Mouse (Mus musculus) small intestine, adult 2 months (tissue): ENCODE results near the gene Gm11042. TPM values are rescaled to one million over a fixed set of nuclear protein-coding genes. Genes with fewer than 3 reads are reported as not detected.

Experiments used
- H3K27ac ChIP-seq: fragments of 200-500 bp; 2 replicates; pipeline ENCODE4 v1.5.1; 2012; ENCODE audit warnings: low read depth, low read length, control low read depth, inconsistent platforms; ENCODE audit not compliant: insufficient read depth
- H3K27me3 ChIP-seq: fragments of 200-500 bp; 2 replicates; pipeline ENCODE4 v1.6.1; 2012; ENCODE audit warnings: mild to moderate bottlenecking, moderate library complexity, low read length, inconsistent platforms; ENCODE audit not compliant: control insufficient read depth, insufficient read depth
- H3K36me3 ChIP-seq: fragments of 200-500 bp; 2 replicates; pipeline ENCODE4 v1.6.1; 2012; ENCODE audit warnings: mild to moderate bottlenecking, low read length, control low read depth, inconsistent platforms; ENCODE audit not compliant: control insufficient read depth, insufficient read depth
- H3K4me1 ChIP-seq: fragments of 200-500 bp; 2 replicates; pipeline ENCODE4 v1.6.1; 2012; ENCODE audit warnings: low read length, inconsistent platforms, mixed read lengths; ENCODE audit not compliant: control insufficient read depth, insufficient read depth, insufficient read length
- H3K4me3 ChIP-seq: fragments of 200-500 bp; 2 replicates; pipeline ENCODE4 v1.5.1; 2012; ENCODE audit warnings: low read depth, mild to moderate bottlenecking, control low read depth, inconsistent platforms, low read length, moderate library complexity
- CTCF ChIP-seq: fragments of 200-500 bp; IDR thresholded peaks from 2 replicates; pipeline ENCODE4 v1.5.1; 2012; ENCODE audit warnings: low read depth, mild to moderate bottlenecking, control low read depth, inconsistent platforms, low read length, moderate library complexity, mixed read lengths; ENCODE audit not compliant: insufficient replicate concordance, insufficient read length; ENCODE audit errors: extremely low read depth
- POLR2A ChIP-seq: fragments of 200-500 bp; IDR thresholded peaks from 2 replicates; pipeline ENCODE4 v1.6.1; 2012; ENCODE audit warnings: low read depth, mild to moderate bottlenecking, control low read depth, inconsistent platforms, low read length, moderate library complexity
- WGBS: fragments of 180-500 bp; shearing (Covaris S2); methylation state at CpG from one replicate; pipeline ENCODE4 v1.1.7; 2018; 5-methylcytosine and 5-hydroxymethylcytosine counted together
- polyA plus RNA-seq: library from polyadenylated mRNA; depleted of rRNA; stranded (reverse); fragments of >200 nt; gene quantifications from 2 replicates; pipeline ENCODE4 v1.2.3, GENCODE M21; 2012

Gm11042 gene
- polyA plus RNA-seq, 1 experiment, result not detected

DNA sequence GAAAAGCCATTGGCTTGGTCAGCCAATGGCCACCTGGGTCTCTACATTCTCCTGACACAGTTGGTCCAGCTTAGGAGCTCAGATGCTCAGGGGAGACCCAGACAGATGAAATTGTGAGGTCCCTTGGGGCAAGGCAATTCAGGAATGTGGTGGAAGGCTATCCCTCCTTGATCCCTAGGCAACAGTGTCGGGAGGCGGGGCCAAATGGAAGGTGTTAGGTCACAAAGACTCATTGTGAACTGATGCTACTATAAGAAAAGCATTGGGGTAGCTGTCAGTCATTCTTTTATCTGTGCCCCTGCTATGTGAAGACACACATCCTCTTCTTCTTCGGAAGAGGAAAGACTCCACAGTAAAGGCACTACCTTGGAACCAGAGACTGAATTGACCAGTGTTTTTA, 3.6 kb downstream of the Gm11042 start:
- no peaks in the 10 kb centered on the region for H3K36me3 ChIP-seq
- H3K4me1 ChIP-seq, result no peaks in the 10 kb centered on the region
- H3K27me3 ChIP-seq, result no peaks in the 10 kb centered on the region
- no peak overlapping the region for H3K4me3 ChIP-seq
- no peak for TF ChIP-seq POLR2A
- TF ChIP-seq CTCF, result no peak
- WGBS, result 84% methylated on average over 3 of the region's 3 CpGs
- no peak overlapping the region for H3K27ac ChIP-seq

DNA sequence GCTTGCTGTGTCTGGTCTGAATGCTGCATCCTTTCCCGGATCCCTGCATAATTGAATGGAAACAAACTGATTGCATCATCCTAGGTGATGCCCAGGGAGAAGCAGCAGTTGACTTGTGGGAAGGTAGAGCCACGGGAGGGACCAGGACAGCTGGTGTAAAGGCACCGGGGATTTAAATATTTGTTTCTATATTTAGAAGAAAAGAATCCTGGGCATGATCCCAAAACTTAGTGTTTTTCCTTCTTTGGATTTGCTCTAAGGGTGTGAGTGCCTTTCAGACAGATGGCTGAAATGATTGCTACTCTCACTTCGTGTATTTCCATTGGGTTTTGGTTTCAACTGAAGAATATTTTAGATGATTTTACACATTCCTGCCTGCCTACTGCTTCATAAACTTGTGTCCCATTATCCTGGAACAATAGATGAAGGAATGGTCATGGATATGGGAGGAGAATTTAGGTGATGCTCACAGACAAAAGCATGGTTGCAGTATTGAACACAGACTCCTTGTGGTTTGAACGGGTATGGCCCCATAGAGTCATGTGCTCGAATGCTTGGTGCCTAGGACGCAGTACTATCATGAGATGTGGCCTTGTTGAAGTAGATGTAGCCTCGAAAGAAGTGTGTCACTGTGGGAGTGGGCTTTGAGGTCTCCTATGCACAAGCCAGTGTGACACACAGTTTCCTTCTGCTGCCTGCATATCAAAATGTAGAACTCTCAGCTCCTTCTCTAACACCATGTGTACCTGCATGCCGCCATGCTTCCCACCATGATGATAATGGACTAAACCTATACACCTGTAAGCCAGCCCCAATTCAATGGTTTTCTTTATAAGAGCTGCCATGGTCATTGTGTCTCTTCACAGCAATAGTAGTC, 12.5 kb downstream of the Gm11042 start:
- H3K27ac ChIP-seq, result no peak overlapping the region
- 69% methylated on average over 9 of the region's 9 CpGs for WGBS
- no peaks in the 10 kb centered on the region for H3K27me3 ChIP-seq
- no peaks in the 10 kb centered on the region for H3K4me1 ChIP-seq
- no peaks in the 10 kb centered on the region for H3K36me3 ChIP-seq
- H3K4me3 ChIP-seq, result no peak overlapping the region
- TF ChIP-seq CTCF (no peak), POLR2A (no peak)

- no peaks in the 10 kb centered on the region for H3K4me1 ChIP-seq
- 81% methylated on average over 6 of the region's 6 CpGs for WGBS
- H3K27me3 ChIP-seq, result no peaks in the 10 kb centered on the region
- TF ChIP-seq CTCF, result no peak
- TF ChIP-seq POLR2A, result no peak
- no peak overlapping the region for H3K4me3 ChIP-seq
- no peaks in the 10 kb centered on the region for H3K36me3 ChIP-seq
- H3K27ac ChIP-seq, result no peak overlapping the region
Observed at GRCm38 (mm10) chr12:74301559-74301958, 14.6 kb downstream of the Gm11042 start.

- Histone ChIP-seq H3K27ac (no peak overlapping the region), H3K27me3 (no peaks in the 10 kb centered on the region), H3K4me3 (no peak overlapping the region), H3K36me3 (no peaks in the 10 kb centered on the region), H3K4me1 (no peaks in the 10 kb centered on the region)
- 50% methylated on average over 5 of the region's 5 CpGs for WGBS
- no peak for TF ChIP-seq POLR2A
Observed at GRCm38 (mm10) chr12:74296374-74296773, 19.8 kb downstream of the Gm11042 start.

DNA sequence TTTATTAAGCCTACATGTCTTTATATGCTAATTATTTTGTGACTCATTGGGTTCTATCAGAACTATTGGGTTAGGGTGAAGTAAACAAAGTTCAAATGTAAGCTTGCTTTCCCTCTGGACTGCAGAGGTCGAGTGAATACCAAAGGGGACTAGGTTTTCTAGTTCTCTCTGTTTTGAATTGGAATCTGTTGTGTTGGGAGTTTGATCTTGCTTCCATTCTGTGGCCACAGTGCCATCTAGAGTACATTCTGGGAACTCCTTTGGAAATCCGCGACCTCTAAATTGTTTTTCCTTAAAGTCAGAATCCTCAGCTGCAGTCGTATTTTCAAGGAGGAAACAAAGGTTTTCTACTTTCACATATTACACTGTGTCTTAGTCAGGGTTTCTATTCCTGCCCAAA, 22.6 kb downstream of the Gm11042 start:
- H3K4me1 ChIP-seq, result no peaks in the 10 kb centered on the region
- H3K27ac ChIP-seq, result no peak overlapping the region
- H3K27me3 ChIP-seq, result no peaks in the 10 kb centered on the region
- WGBS, result 3% methylated on average over 4 of the region's 4 CpGs
- H3K4me3 ChIP-seq, result no peak overlapping the region
- no peaks in the 10 kb centered on the region for H3K36me3 ChIP-seq
- TF ChIP-seq POLR2A (no peak), CTCF (no peak)

DNA sequence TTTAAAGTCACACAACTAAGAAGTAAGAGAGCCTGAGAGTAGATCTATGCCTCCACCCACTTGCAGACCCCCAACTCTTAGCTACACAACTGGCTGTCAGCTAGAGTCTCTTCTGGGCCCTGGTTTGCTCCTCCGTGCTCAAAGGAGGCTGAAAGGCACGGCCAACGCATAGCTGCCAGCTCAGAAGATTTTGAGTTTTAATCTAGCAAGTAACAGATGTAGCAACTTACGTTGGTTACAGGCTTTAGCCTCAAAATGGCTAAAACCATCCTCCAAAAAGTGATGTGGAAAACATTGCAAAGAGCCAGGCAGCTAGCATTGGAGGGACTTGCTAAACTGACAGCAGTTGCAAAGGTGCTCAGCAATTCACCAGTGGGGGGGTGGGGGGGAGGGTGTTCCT, 25.2 kb downstream of the Gm11042 start:
- 86% methylated on average over 4 of the region's 4 CpGs for WGBS
- H3K4me3 ChIP-seq, result no peak overlapping the region
- TF ChIP-seq POLR2A (no peak), CTCF (no peak)
- no peaks in the 10 kb centered on the region for H3K27me3 ChIP-seq
- no peaks in the 10 kb centered on the region for H3K4me1 ChIP-seq
- H3K27ac ChIP-seq, result no peak overlapping the region
- no peaks in the 10 kb centered on the region for H3K36me3 ChIP-seq

- Histone ChIP-seq H3K4me3 (no peak overlapping the region), H3K36me3 (no peaks in the 10 kb centered on the region), H3K27ac (no peak overlapping the region), H3K4me1 (no peaks in the 10 kb centered on the region), H3K27me3 (peaks cover 20% of the 10 kb centered on the region)
- TF ChIP-seq POLR2A (no peak), CTCF (no peak)
- 11% methylated on average over 11 of the region's 11 CpGs for WGBS
Observed at GRCm38 (mm10) chr12:74284685-74285054, 31.5 kb downstream of the Gm11042 start.
